Mouse (Mus musculus): ENCODE data around the gene Klhl7.

- peak; percentile 54 for TF ChIP-seq CTCF (IDR thresholded peaks at IDR 0.05; ENCODE audit: low read depth)
- TF ChIP-seq EP300 (IDR thresholded peaks at IDR 0.05; ENCODE audit: low read depth): no peak
These were observed 21.8 kb upstream of the Klhl7 start for GRCm38 (mm10) chr5:24078420-24079179.

Measured in heart, postnatal 0 days (tissue).